Mouse (Mus musculus) megakaryocyte, embryonic 14.5 days (primary cell): ENCODE data around the gene Opcml. TPM values are rescaled to one million over a fixed set of nuclear protein-coding genes. Genes with fewer than 3 reads are reported as not detected.

Experiments
- H3K27me3 ChIP-seq: replicated peaks from 2 replicates; pipeline ENCODE3; 2012; ENCODE audit warnings: inconsistent platforms
- H3K36me3 ChIP-seq: replicated peaks from 2 replicates; pipeline ENCODE3; 2012; ENCODE audit warnings: low read length, inconsistent platforms, mixed read lengths
- H3K4me1 ChIP-seq: 2 replicates; pipeline ENCODE4 v1.6.1; 2012; ENCODE audit warnings: inconsistent platforms
- H3K4me3 ChIP-seq: replicated peaks from 2 replicates; pipeline ENCODE3; 2012; ENCODE audit warnings: moderate library complexity, mild to moderate bottlenecking, inconsistent platforms
- H3K9me3 ChIP-seq: 2 replicates; pipeline ENCODE4 v1.6.1; 2012; ENCODE audit warnings: inconsistent platforms
- FLI1 ChIP-seq: IDR thresholded peaks from 2 replicates; pipeline ENCODE4 v1.6.1; 2012; ENCODE audit warnings: low read length, inconsistent platforms, mixed read lengths
- GATA1 ChIP-seq: IDR thresholded peaks from 3 replicates; pipeline ENCODE4 v1.6.1; 2012; ENCODE audit warnings: mixed read lengths, low read length, inconsistent platforms, borderline replicate concordance
- polyA plus RNA-seq: library from polyadenylated mRNA; stranded (reverse); fragments of >175 nt; gene quantifications from 2 replicates; pipeline ENCODE4 v1.2.3, GENCODE M21; 2012; ENCODE audit warnings: low replicate concordance; ENCODE audit not compliant: insufficient read depth

Gene Opcml
- polyA plus RNA-seq, 1 experiment: 0.07 TPM

GRCm38 (mm10) chr9:28049157-28049556, 258.6 kb downstream of the Opcml start:
- Histone ChIP-seq H3K27me3 (no peaks in the 10 kb centered on the region), H3K4me3 (no peak overlapping the region), H3K4me1 (no peaks in the 10 kb centered on the region), H3K9me3 (0 out of 2 replicates have a peak, but pooled peaks cover 5% of the 10 kb centered on the region), H3K36me3 (no peaks in the 10 kb centered on the region)
- TF ChIP-seq FLI1 (no peak), GATA1 (no peak)

GRCm38 (mm10) chr9:28057171-28057845, 266.7 kb downstream of the Opcml start:
- TF ChIP-seq FLI1 (no peak), GATA1 (no peak)
- no peaks in the 10 kb centered on the region for H3K9me3 ChIP-seq
- no peaks in the 10 kb centered on the region for H3K36me3 ChIP-seq
- H3K4me1 ChIP-seq: no peaks in the 10 kb centered on the region
- no peak overlapping the region for H3K4me3 ChIP-seq
- no peaks in the 10 kb centered on the region for H3K27me3 ChIP-seq

GRCm38 (mm10) chr9:28065126-28065525, 274.6 kb downstream of the Opcml start:
- Histone ChIP-seq H3K4me1 (no peaks in the 10 kb centered on the region), H3K9me3 (no peaks in the 10 kb centered on the region), H3K36me3 (no peaks in the 10 kb centered on the region), H3K4me3 (no peak overlapping the region), H3K27me3 (no peaks in the 10 kb centered on the region)
- TF ChIP-seq FLI1: no peak
- TF ChIP-seq GATA1: no peak

- Histone ChIP-seq H3K9me3 (0 out of 2 replicates have a peak, but pooled peaks cover 8% of the 10 kb centered on the region), H3K27me3 (no peaks in the 10 kb centered on the region), H3K4me3 (no peak overlapping the region), H3K36me3 (no peaks in the 10 kb centered on the region), H3K4me1 (peaks cover 11% of the 10 kb centered on the region)
- TF ChIP-seq FLI1: no peak
- TF ChIP-seq GATA1: no peak
Observed at GRCm38 (mm10) chr9:28080694-28081093, 290.1 kb downstream of the Opcml start.

- no peak for TF ChIP-seq GATA1
- no peak for TF ChIP-seq FLI1
- Histone ChIP-seq H3K4me1 (peaks cover 14% of the 10 kb centered on the region), H3K27me3 (no peaks in the 10 kb centered on the region), H3K36me3 (no peaks in the 10 kb centered on the region), H3K4me3 (no peak overlapping the region), H3K9me3 (peaks cover 3% of the 10 kb centered on the region; the same call in 1 of the 2 replicates)
Observed at GRCm38 (mm10) chr9:28083754-28084153, 293.2 kb downstream of the Opcml start.

GRCm38 (mm10) chr9:28084273-28084726, 293.7 kb downstream of the Opcml start:
- Histone ChIP-seq H3K4me1 (peaks cover 14% of the 10 kb centered on the region), H3K9me3 (peaks cover 3% of the 10 kb centered on the region; the same call in 1 of the 2 replicates), H3K4me3 (no peak overlapping the region), H3K27me3 (no peaks in the 10 kb centered on the region), H3K36me3 (no peaks in the 10 kb centered on the region)
- TF ChIP-seq GATA1 (no peak), FLI1 (no peak)

- no peaks in the 10 kb centered on the region for H3K27me3 ChIP-seq
- H3K4me3 ChIP-seq: no peak overlapping the region
- TF ChIP-seq FLI1: no peak
- H3K36me3 ChIP-seq: no peaks in the 10 kb centered on the region
- peaks cover 1% of the 10 kb centered on the region; the same call in 1 of the 2 replicates for H3K4me1 ChIP-seq
- peaks cover 9% of the 10 kb centered on the region; the same call in 1 of the 2 replicates for H3K9me3 ChIP-seq
Observed at GRCm38 (mm10) chr9:28091395-28091794, 300.8 kb downstream of the Opcml start.

- Histone ChIP-seq H3K4me1 (no peaks in the 10 kb centered on the region), H3K4me3 (no peak overlapping the region), H3K36me3 (no peaks in the 10 kb centered on the region), H3K27me3 (no peaks in the 10 kb centered on the region), H3K9me3 (peaks cover 10% of the 10 kb centered on the region; the same call in 1 of the 2 replicates)
- no peak for TF ChIP-seq FLI1
- no peak for TF ChIP-seq GATA1
Observed at GRCm38 (mm10) chr9:28094722-28095121, 304.1 kb downstream of the Opcml start.

- H3K27me3 ChIP-seq: no peaks in the 10 kb centered on the region
- TF ChIP-seq FLI1 (no peak), GATA1 (no peak)
- H3K9me3 ChIP-seq: peaks cover 8% of the 10 kb centered on the region; the same call in 1 of the 2 replicates
Observed at GRCm38 (mm10) chr9:28096204-28096603, 305.6 kb downstream of the Opcml start.

GRCm38 (mm10) chr9:28101981-28102380, 311.4 kb downstream of the Opcml start:
- H3K9me3 ChIP-seq: peaks cover 8% of the 10 kb centered on the region; the same call in 1 of the 2 replicates
- peaks cover 10% of the 10 kb centered on the region for H3K4me1 ChIP-seq
- TF ChIP-seq GATA1 (no peak), FLI1 (no peak)
- no peaks in the 10 kb centered on the region for H3K36me3 ChIP-seq
- H3K4me3 ChIP-seq: no peak overlapping the region
- H3K27me3 ChIP-seq: no peaks in the 10 kb centered on the region

More at GRCm38 (mm10) chr9:28096204-28096603, 305.6 kb downstream of the Opcml start:
- Histone ChIP-seq H3K4me3 (no peak overlapping the region), H3K4me1 (no peaks in the 10 kb centered on the region), H3K36me3 (no peaks in the 10 kb centered on the region)

GRCm38 (mm10) chr9:28121858-28122257, 331.3 kb downstream of the Opcml start:
- H3K9me3 ChIP-seq: peaks cover 4% of the 10 kb centered on the region; the same call in 1 of the 2 replicates
- no peaks in the 10 kb centered on the region for H3K27me3 ChIP-seq
- H3K4me3 ChIP-seq: no peak overlapping the region
- no peaks in the 10 kb centered on the region for H3K36me3 ChIP-seq
- no peak for TF ChIP-seq FLI1
- no peak for TF ChIP-seq GATA1
- no peaks in the 10 kb centered on the region for H3K4me1 ChIP-seq
